Mouse (Mus musculus) embryonic facial prominence, embryonic 10.5 days (tissue): ENCODE data around the gene Nr3c2. TPM values are rescaled to one million over a fixed set of nuclear protein-coding genes. Genes with fewer than 3 reads are reported as not detected.

Experiments used
- DNase-seq: peaks from one replicate; pipeline ENCODE4 v3.0.0-alpha.2; 2017; ENCODE audit warnings: low spot score
- H3K27ac ChIP-seq: fragments of 300-500 bp; sonication (generic); replicated peaks from 2 replicates; pipeline ENCODE4 v1.5.1; 2016; ENCODE audit warnings: mild to moderate bottlenecking
- H3K27me3 ChIP-seq: fragments of 300-500 bp; sonication (generic); replicated peaks from 2 replicates; pipeline ENCODE4 v1.6.1; 2016; ENCODE audit warnings: low read depth, mild to moderate bottlenecking; ENCODE audit not compliant: poor library complexity, severe bottlenecking
- H3K36me3 ChIP-seq: fragments of 300-500 bp; sonication (generic); replicated peaks from 2 replicates; pipeline ENCODE4 v1.6.1; 2016; ENCODE audit warnings: mild to moderate bottlenecking, moderate library complexity
- H3K4me1 ChIP-seq: fragments of 300-500 bp; sonication (generic); 2 replicates; pipeline ENCODE4 v1.6.1; 2016
- H3K4me3 ChIP-seq: fragments of 300-500 bp; sonication (generic); 2 replicates; pipeline ENCODE4 v1.5.1; 2016; ENCODE audit warnings: mild to moderate bottlenecking, moderate library complexity
- H3K9me3 ChIP-seq: fragments of 300-500 bp; sonication (generic); 2 replicates; pipeline ENCODE4 v1.6.1; 2016; ENCODE audit warnings: mild to moderate bottlenecking
- WGBS: fragments of 180-500 bp; shearing (Covaris S2); methylation state at CpG from one replicate; pipeline ENCODE4 v1.1.7; 2016; 5-methylcytosine and 5-hydroxymethylcytosine counted together
- polyA plus RNA-seq: library from polyadenylated mRNA; unstranded; fragments of >200 nt; fragmentation: Nextera tagmentation; extraction: Ambion mirVana; gene quantifications from 2 replicates; pipeline ENCODE4 v1.2.1, GENCODE M21; 2016

The Nr3c2 gene
- polyA plus RNA-seq, 1 experiment from 2014 or later = 0.15 TPM

DNA sequence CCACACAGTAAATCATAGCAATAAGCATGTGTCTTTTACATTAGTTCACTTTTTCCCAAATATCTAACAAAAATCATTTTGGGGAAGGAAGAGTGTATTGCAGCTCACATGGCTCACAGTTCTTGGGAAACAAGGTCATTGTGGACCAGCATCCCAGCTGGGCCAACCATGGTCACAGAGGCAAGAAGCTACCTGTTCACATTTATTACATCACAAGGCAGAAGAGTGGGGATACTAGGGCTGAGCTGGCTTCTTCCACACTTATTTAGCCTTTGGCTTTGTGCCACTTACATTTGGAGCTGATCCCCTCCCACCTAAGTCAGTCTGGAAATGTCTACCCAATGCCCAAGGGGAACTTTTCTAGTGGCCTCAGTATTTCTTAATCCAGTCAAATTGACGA lies 146.5 kb downstream of the Nr3c2 start:
- H3K9me3 ChIP-seq = no peaks in the 10 kb centered on the region
- no peaks in the 10 kb centered on the region for H3K4me1 ChIP-seq
- no peaks in the 10 kb centered on the region for H3K27me3 ChIP-seq
- no peaks in the 10 kb centered on the region for H3K36me3 ChIP-seq
- no peak overlapping the region for H3K27ac ChIP-seq
- DNase-seq = no peak
- H3K4me3 ChIP-seq = no peak overlapping the region
- WGBS = 93% methylated on average over 1 of the region's 1 CpGs

GRCm38 (mm10) chr8:77046217-77046616 lies 147.0 kb downstream of the Nr3c2 start:
- WGBS = 90% methylated on average over 5 of the region's 5 CpGs

GRCm38 (mm10) chr8:77046731-77047130 lies 147.5 kb downstream of the Nr3c2 start:
- no peaks in the 10 kb centered on the region for H3K4me1 ChIP-seq
- no peak overlapping the region for H3K27ac ChIP-seq
- WGBS = 82% methylated on average over 3 of the region's 3 CpGs
- H3K36me3 ChIP-seq = no peaks in the 10 kb centered on the region
- H3K4me3 ChIP-seq = no peak overlapping the region
- H3K27me3 ChIP-seq = no peaks in the 10 kb centered on the region
- no peak for DNase-seq
- H3K9me3 ChIP-seq = no peaks in the 10 kb centered on the region

More at GRCm38 (mm10) chr8:77046217-77046616, 147.0 kb downstream of the Nr3c2 start:
- no peaks in the 10 kb centered on the region for H3K9me3 ChIP-seq
- no peaks in the 10 kb centered on the region for H3K27me3 ChIP-seq
- no peaks in the 10 kb centered on the region for H3K4me1 ChIP-seq
- H3K4me3 ChIP-seq = no peak overlapping the region
- no peaks in the 10 kb centered on the region for H3K36me3 ChIP-seq
- DNase-seq = no peak
- no peak overlapping the region for H3K27ac ChIP-seq

GRCm38 (mm10) chr8:77051399-77052275 lies 152.4 kb downstream of the Nr3c2 start:
- Histone ChIP-seq H3K9me3 (no peaks in the 10 kb centered on the region), H3K27me3 (no peaks in the 10 kb centered on the region), H3K27ac (no peak overlapping the region), H3K36me3 (no peaks in the 10 kb centered on the region), H3K4me1 (no peaks in the 10 kb centered on the region), H3K4me3 (no peak overlapping the region)
- no peak for DNase-seq
- 91% methylated on average over 10 of the region's 10 CpGs for WGBS

GRCm38 (mm10) chr8:77055492-77056021 lies 156.3 kb downstream of the Nr3c2 start:
- 95% methylated on average over 3 of the region's 3 CpGs for WGBS
- no peaks in the 10 kb centered on the region for H3K36me3 ChIP-seq
- H3K27me3 ChIP-seq = no peaks in the 10 kb centered on the region
- no peaks in the 10 kb centered on the region for H3K9me3 ChIP-seq
- no peaks in the 10 kb centered on the region for H3K4me1 ChIP-seq
- H3K4me3 ChIP-seq = no peak overlapping the region
- DNase-seq = no peak
- no peak overlapping the region for H3K27ac ChIP-seq

- Histone ChIP-seq H3K27ac (no peak overlapping the region), H3K36me3 (no peaks in the 10 kb centered on the region), H3K27me3 (no peaks in the 10 kb centered on the region), H3K9me3 (no peaks in the 10 kb centered on the region), H3K4me1 (no peaks in the 10 kb centered on the region), H3K4me3 (no peak overlapping the region)
- DNase-seq = no peak
- 90% methylated on average over 6 of the region's 6 CpGs for WGBS
Measured at GRCm38 (mm10) chr8:77056853-77057252, 157.6 kb downstream of the Nr3c2 start.

- no peaks in the 10 kb centered on the region for H3K36me3 ChIP-seq
- H3K9me3 ChIP-seq = no peaks in the 10 kb centered on the region
- no peaks in the 10 kb centered on the region for H3K4me1 ChIP-seq
- H3K27ac ChIP-seq = no peak overlapping the region
- no peaks in the 10 kb centered on the region for H3K27me3 ChIP-seq
- H3K4me3 ChIP-seq = no peak overlapping the region
- no peak for DNase-seq
- WGBS = 89% methylated on average over 4 of the region's 4 CpGs
Measured at GRCm38 (mm10) chr8:77082687-77083086, 183.4 kb downstream of the Nr3c2 start.

DNA sequence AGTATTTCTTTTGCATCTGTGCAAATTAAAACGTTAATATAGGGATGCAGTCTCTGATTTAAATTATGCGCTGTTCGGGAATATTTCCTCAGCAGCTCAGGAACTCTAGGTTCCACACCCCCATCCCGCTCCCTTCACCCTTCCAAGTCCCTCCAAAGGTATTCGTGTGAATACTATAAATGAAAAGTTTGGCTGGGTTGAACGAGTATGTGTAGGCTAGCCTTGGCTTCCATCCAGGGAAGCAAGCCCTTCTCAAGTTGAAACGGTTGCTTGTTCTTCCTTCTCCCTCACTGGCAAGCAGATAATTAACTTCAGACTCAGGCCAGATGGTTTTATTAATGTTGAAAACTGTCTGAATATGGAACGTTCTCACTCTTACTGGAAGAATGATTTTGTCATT lies 186.8 kb downstream of the Nr3c2 start:
- 87% methylated on average over 8 of the region's 8 CpGs for WGBS
- Histone ChIP-seq H3K27me3 (no peaks in the 10 kb centered on the region), H3K4me1 (no peaks in the 10 kb centered on the region), H3K27ac (no peak overlapping the region), H3K4me3 (no peak overlapping the region), H3K9me3 (no peaks in the 10 kb centered on the region), H3K36me3 (no peaks in the 10 kb centered on the region)
- no peak for DNase-seq

DNA sequence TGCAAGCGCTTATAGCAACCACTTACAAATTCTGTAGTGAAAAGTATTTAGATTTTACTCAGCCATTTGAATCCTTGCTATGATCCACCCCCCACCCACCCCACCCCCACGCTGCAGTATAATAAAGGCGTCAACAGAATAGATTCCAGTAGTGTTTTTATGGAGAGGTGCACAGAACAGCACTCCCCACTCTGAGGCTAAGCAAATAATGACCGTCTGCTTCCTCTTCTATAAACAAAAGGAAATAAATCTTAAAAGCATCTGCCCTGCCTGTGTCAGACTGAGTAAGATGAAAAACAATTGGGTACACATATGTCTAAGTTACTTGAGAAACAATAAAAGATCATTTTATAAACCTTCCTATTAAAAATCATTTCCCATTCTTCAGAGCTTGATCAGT lies 197.5 kb downstream of the Nr3c2 start:
- Histone ChIP-seq H3K4me1 (no peaks in the 10 kb centered on the region), H3K9me3 (no peaks in the 10 kb centered on the region), H3K27ac (no peak overlapping the region), H3K4me3 (no peak overlapping the region), H3K27me3 (no peaks in the 10 kb centered on the region), H3K36me3 (no peaks in the 10 kb centered on the region)
- 66% methylated on average over 4 of the region's 4 CpGs for WGBS
- no peak for DNase-seq

DNA sequence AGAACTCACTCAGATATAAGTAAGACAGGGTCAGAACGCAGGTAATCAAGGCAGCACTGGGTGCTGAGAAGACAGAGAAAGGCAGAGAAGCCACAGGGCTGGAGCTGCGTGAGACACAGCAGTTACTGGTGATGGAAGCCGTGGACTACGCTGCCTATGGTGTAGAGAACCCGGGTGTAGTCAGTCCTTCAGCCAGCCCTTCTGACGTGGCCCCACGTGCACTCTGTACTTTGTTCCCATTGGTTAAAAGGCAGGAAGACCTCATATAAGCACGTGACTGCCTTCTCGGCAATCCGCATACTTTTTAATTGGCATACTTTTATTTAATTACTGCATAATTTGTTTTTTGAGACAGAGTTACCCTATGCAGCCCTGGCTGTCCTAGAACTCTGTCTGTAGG lies 198.9 kb downstream of the Nr3c2 start:
- Histone ChIP-seq H3K4me3 (no peak overlapping the region), H3K9me3 (no peaks in the 10 kb centered on the region), H3K4me1 (no peaks in the 10 kb centered on the region), H3K36me3 (no peaks in the 10 kb centered on the region), H3K27me3 (no peaks in the 10 kb centered on the region), H3K27ac (no peak overlapping the region)
- 85% methylated on average over 10 of the region's 10 CpGs for WGBS
- DNase-seq = no peak

- WGBS = 91% methylated on average over 2 of the region's 2 CpGs
- DNase-seq = no peak
- no peaks in the 10 kb centered on the region for H3K4me1 ChIP-seq
- no peaks in the 10 kb centered on the region for H3K27me3 ChIP-seq
- H3K4me3 ChIP-seq = no peak overlapping the region
- H3K9me3 ChIP-seq = no peaks in the 10 kb centered on the region
- no peak overlapping the region for H3K27ac ChIP-seq
- H3K36me3 ChIP-seq = no peaks in the 10 kb centered on the region
Measured at GRCm38 (mm10) chr8:77100370-77100769, 201.1 kb downstream of the Nr3c2 start.

GRCm38 (mm10) chr8:77102879-77103278 lies 203.6 kb downstream of the Nr3c2 start:
- WGBS = 95% methylated on average over 7 of the region's 7 CpGs
- DNase-seq = no peak
- H3K27me3 ChIP-seq = no peaks in the 10 kb centered on the region
- H3K4me3 ChIP-seq = no peak overlapping the region
- no peak overlapping the region for H3K27ac ChIP-seq
- H3K36me3 ChIP-seq = no peaks in the 10 kb centered on the region
- H3K4me1 ChIP-seq = no peaks in the 10 kb centered on the region
- H3K9me3 ChIP-seq = no peaks in the 10 kb centered on the region

- Histone ChIP-seq H3K36me3 (no peaks in the 10 kb centered on the region), H3K27ac (no peak overlapping the region), H3K27me3 (no peaks in the 10 kb centered on the region), H3K4me1 (no peaks in the 10 kb centered on the region), H3K4me3 (no peak overlapping the region), H3K9me3 (no peaks in the 10 kb centered on the region)
- 90% methylated on average over 2 of the region's 2 CpGs for WGBS
- DNase-seq = no peak
Measured at GRCm38 (mm10) chr8:77112719-77113118, 213.5 kb downstream of the Nr3c2 start.
